Mouse (Mus musculus): ENCODE measurements at regions not wholly inside any gene's neighbourhood (a gene's known extent, or its start where the extent isn't known, plus 50 kb on each side); places are given as distances from the start of the nearest gene placed in this dataset.

DNA sequence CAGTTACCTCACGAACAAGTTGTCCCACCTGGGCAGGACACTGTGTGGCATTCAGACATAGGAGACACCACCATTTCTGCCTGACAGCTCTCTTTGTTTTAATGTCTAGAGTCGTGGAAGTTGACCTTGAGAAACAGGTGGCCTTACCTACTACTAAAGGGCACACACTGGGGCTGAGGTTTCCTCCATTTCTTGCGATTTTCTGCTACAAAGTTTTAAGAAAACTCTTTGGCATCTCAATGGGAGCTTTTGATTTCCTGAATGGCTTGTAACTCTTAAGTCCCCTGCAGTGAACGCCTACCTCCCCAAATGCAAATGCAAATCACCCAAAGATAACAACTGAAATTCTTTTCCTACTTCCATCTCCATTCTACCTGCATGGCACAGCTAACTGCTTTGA, 273.4 kb upstream of the Bmp2 start:
- no peaks in the 10 kb centered on the region for H3K27me3 ChIP-seq (ENCODE audit: control insufficient read depth, insufficient read depth, low read length)
- H3K27ac ChIP-seq (ENCODE audit: low read depth, low read length), result no peak overlapping the region
- no peak overlapping the region for H3K4me3 ChIP-seq (ENCODE audit: low read depth, low read length)
- no peak overlapping the region for H3K9ac ChIP-seq (ENCODE audit: low read depth, low read length)
- ATAC-seq (replicated peaks; ENCODE audit: insufficient number of reproducible peaks, low FRiP score, low TSS enrichment), result no peak
- no peak overlapping the region for H3K4me2 ChIP-seq
- H3K36me3 ChIP-seq (ENCODE audit: control insufficient read depth, insufficient read depth, low read length), result no peaks in the 10 kb centered on the region
- H3K9me3 ChIP-seq (replicated peaks; ENCODE audit: control insufficient read depth, low read length), result no peaks in the 10 kb centered on the region
- 0 out of 2 replicates have a peak, but pooled peaks cover 8% of the 10 kb centered on the region for H3K4me1 ChIP-seq (ENCODE audit: control insufficient read depth, insufficient read depth, low read length)
- WGBS (ENCODE audit: insufficient replicate concordance), result 53% methylated on average over 4 of the region's 4 CpGs

DNA sequence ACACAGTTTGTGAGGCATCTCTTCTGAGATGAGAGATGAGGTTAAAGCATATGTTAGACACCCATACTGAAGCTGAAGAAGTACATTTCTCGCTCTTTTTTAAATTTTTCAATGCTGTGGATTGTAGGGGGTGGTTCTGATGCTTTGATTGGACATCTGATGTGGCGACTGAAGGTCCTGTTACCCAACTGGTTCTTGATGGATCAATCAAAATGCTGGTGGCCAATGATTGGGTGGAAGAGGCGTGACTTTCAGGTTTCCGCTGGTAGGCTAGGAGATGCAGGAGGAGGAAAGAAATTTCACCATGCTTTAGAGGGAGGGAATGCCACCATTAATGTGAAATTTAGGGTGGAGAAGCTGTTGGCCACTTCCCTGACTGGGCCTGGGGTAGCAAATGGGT, 272.7 kb upstream of the Bmp2 start:
- no peak for ATAC-seq (replicated peaks; ENCODE audit: insufficient number of reproducible peaks, low FRiP score, low TSS enrichment)

DNA sequence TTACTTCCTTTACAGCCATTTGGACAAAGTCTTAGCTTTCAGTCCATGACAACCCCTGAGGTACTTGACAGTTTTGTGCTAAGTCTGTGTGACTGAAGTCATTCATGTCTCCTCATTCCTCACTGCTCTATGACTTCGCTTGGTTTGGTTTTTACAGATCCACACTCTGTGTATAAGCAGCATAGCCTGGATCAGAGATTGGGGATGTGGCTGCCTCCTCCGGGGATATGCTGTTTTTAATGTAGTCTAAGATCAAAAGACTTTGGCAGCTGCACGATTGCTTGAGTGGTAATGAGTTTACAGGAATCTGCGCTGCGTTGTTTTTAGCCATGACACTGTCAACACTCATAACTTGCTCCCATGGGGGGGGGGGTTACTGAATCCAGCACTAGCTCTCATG, 269.3 kb upstream of the Bmp2 start:
- 63% methylated on average over 5 of the region's 5 CpGs for WGBS (ENCODE audit: insufficient replicate concordance)
- Histone ChIP-seq H3K4me2 (no peak overlapping the region), H3K4me3 (ENCODE audit: low read depth, low read length) (no peak overlapping the region), H3K36me3 (ENCODE audit: control insufficient read depth, insufficient read depth, low read length) (no peaks in the 10 kb centered on the region), H3K4me1 (ENCODE audit: control insufficient read depth, insufficient read depth, low read length) (no peaks in the 10 kb centered on the region), H3K27ac (ENCODE audit: low read depth, low read length) (no peak overlapping the region), H3K9me3 (replicated peaks; ENCODE audit: control insufficient read depth, low read length) (no peaks in the 10 kb centered on the region), H3K9ac (ENCODE audit: low read depth, low read length) (no peak overlapping the region), H3K27me3 (ENCODE audit: control insufficient read depth, insufficient read depth, low read length) (no peaks in the 10 kb centered on the region)
- no peak for ATAC-seq (replicated peaks; ENCODE audit: insufficient number of reproducible peaks, low FRiP score, low TSS enrichment)

More for the DNA sequence above, 272.7 kb upstream of the Bmp2 start:
- H3K27ac ChIP-seq (ENCODE audit: low read depth, low read length), result no peak overlapping the region
- no peaks in the 10 kb centered on the region for H3K36me3 ChIP-seq (ENCODE audit: control insufficient read depth, insufficient read depth, low read length)
- H3K4me3 ChIP-seq (ENCODE audit: low read depth, low read length), result no peak overlapping the region
- H3K9me3 ChIP-seq (replicated peaks; ENCODE audit: control insufficient read depth, low read length), result no peaks in the 10 kb centered on the region
- 0 out of 2 replicates have a peak, but pooled peaks cover 3% of the 10 kb centered on the region for H3K4me1 ChIP-seq (ENCODE audit: control insufficient read depth, insufficient read depth, low read length)
- 84% methylated on average over 4 of the region's 4 CpGs for WGBS (ENCODE audit: insufficient replicate concordance)
- H3K27me3 ChIP-seq (ENCODE audit: control insufficient read depth, insufficient read depth, low read length), result no peaks in the 10 kb centered on the region
- no peak overlapping the region for H3K4me2 ChIP-seq
- no peak overlapping the region for H3K9ac ChIP-seq (ENCODE audit: low read depth, low read length)

DNA sequence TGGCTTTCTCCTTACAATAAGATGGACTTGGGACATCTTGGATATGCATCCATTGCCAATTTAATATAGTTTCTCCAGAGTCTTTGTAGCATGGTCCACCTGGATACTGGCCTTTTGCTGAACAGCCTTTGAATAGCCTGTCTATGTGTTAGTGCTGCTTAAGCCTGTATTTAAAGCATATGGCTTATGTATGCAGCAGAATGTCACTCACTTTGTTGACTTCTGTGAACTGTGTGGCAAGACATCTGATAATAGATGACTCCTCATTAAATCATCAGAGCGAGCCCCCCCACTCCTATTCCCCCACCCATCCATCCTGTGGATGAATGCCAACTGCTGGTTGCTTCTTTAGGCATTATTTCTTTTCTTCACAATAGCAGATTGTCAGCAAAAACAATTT, 268.2 kb upstream of the Bmp2 start:
- Histone ChIP-seq H3K9me3 (replicated peaks; ENCODE audit: control insufficient read depth, low read length) (no peaks in the 10 kb centered on the region), H3K4me2 (no peak overlapping the region), H3K27me3 (ENCODE audit: control insufficient read depth, insufficient read depth, low read length) (no peaks in the 10 kb centered on the region), H3K27ac (ENCODE audit: low read depth, low read length) (no peak overlapping the region), H3K4me1 (ENCODE audit: control insufficient read depth, insufficient read depth, low read length) (no peaks in the 10 kb centered on the region), H3K9ac (ENCODE audit: low read depth, low read length) (no peak overlapping the region), H3K4me3 (ENCODE audit: low read depth, low read length) (no peak overlapping the region), H3K36me3 (ENCODE audit: control insufficient read depth, insufficient read depth, low read length) (no peaks in the 10 kb centered on the region)
- WGBS (ENCODE audit: insufficient replicate concordance), result 56% methylated on average over 1 of the region's 1 CpGs
- ATAC-seq (replicated peaks; ENCODE audit: insufficient number of reproducible peaks, low FRiP score, low TSS enrichment), result no peak

DNA sequence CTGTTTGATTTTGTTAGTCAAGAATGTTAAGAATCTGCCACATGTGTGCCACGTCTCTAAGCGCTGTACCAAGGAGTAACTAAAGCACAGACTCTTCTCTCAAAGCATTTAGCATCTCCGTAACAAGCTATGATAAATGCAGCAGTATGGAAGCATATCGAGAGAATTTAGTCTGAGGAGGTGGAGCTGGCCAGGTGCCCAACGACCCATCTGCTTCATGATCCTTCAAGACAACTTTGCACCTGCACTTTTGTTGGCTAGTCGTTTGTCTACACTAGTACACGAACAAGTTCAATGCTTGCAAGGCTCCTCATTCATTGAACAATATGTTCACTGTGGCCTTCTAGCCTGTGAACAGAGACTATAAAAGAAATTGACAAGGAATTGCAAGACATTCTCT, 257.8 kb upstream of the Bmp2 start:
- Histone ChIP-seq H3K36me3 (ENCODE audit: control insufficient read depth, insufficient read depth, low read length) (no peaks in the 10 kb centered on the region), H3K27ac (ENCODE audit: low read depth, low read length) (no peak overlapping the region), H3K4me3 (ENCODE audit: low read depth, low read length) (no peak overlapping the region), H3K4me2 (no peak overlapping the region), H3K4me1 (ENCODE audit: control insufficient read depth, insufficient read depth, low read length) (no peaks in the 10 kb centered on the region), H3K27me3 (ENCODE audit: control insufficient read depth, insufficient read depth, low read length) (no peaks in the 10 kb centered on the region), H3K9me3 (replicated peaks; ENCODE audit: control insufficient read depth, low read length) (no peaks in the 10 kb centered on the region), H3K9ac (ENCODE audit: low read depth, low read length) (no peak overlapping the region)
- ATAC-seq (replicated peaks; ENCODE audit: insufficient number of reproducible peaks, low FRiP score, low TSS enrichment), result no peak
- WGBS (ENCODE audit: insufficient replicate concordance), result 80% methylated on average over 7 of the region's 7 CpGs

DNA sequence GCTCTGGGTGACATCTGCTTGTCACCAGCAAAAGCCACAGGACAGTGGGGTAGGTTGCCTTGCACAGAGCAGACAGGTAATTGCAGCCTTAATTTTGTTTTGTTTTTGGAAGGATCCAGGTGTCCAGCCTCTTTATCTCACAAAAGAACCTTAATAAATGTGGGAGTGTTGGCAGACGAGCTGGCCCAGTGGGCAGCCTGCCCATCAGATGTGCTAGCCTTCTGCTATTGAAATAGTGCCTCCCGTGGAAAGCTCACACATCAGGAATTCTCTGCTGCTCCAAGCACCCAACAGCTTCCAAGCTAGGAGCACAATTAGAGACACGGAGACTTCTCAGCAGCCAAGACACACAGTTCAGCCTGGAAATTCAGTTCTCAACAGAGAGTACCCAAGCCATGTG, 246.0 kb upstream of the Bmp2 start:
- Histone ChIP-seq H3K36me3 (ENCODE audit: control insufficient read depth, insufficient read depth, low read length) (no peaks in the 10 kb centered on the region), H3K27ac (ENCODE audit: low read depth, low read length) (no peak overlapping the region), H3K9me3 (replicated peaks; ENCODE audit: control insufficient read depth, low read length) (no peaks in the 10 kb centered on the region), H3K4me3 (ENCODE audit: low read depth, low read length) (no peak overlapping the region), H3K27me3 (ENCODE audit: control insufficient read depth, insufficient read depth, low read length) (no peaks in the 10 kb centered on the region), H3K9ac (ENCODE audit: low read depth, low read length) (no peak overlapping the region), H3K4me1 (ENCODE audit: control insufficient read depth, insufficient read depth, low read length) (0 out of 2 replicates have a peak, but pooled peaks cover 3% of the 10 kb centered on the region), H3K4me2 (no peak overlapping the region)
- ATAC-seq (replicated peaks; ENCODE audit: insufficient number of reproducible peaks, low FRiP score, low TSS enrichment), result no peak
- 43% methylated on average over 3 of the region's 3 CpGs for WGBS (ENCODE audit: insufficient replicate concordance)

DNA sequence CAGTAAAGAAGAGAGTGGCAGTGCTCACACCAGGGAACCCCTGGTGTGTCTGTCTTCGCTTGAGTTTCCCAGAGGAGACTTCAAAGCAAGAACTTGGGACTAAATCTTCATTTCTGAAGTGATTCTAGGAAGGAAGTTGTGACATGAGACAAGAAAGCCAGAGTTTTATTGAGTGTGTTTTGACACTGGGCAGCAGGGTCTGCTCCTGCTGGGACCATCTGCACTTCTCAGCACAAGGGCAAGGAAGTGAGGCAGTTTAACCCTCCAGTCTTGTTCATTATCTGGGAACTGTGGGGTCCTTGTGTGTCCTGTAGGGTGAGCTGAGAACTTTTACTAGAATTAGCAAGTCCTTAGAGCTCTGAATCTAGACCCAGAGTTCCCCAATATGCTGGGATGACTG, 241.0 kb upstream of the Bmp2 start:
- no peak overlapping the region for H3K4me2 ChIP-seq
- no peaks in the 10 kb centered on the region for H3K9me3 ChIP-seq (replicated peaks; ENCODE audit: control insufficient read depth, low read length)
- H3K4me3 ChIP-seq (ENCODE audit: low read depth, low read length), result no peak overlapping the region
- no peak for ATAC-seq (replicated peaks; ENCODE audit: insufficient number of reproducible peaks, low FRiP score, low TSS enrichment)
- WGBS (ENCODE audit: insufficient replicate concordance), result 42% methylated on average over 1 of the region's 1 CpGs
- no peak overlapping the region for H3K9ac ChIP-seq (ENCODE audit: low read depth, low read length)
- H3K27ac ChIP-seq (ENCODE audit: low read depth, low read length), result no peak overlapping the region
- H3K36me3 ChIP-seq (ENCODE audit: control insufficient read depth, insufficient read depth, low read length), result no peaks in the 10 kb centered on the region
- H3K27me3 ChIP-seq (ENCODE audit: control insufficient read depth, insufficient read depth, low read length), result no peaks in the 10 kb centered on the region
- peaks cover 3% of the 10 kb centered on the region; the same call in 1 of the 2 replicates for H3K4me1 ChIP-seq (ENCODE audit: control insufficient read depth, insufficient read depth, low read length)

DNA sequence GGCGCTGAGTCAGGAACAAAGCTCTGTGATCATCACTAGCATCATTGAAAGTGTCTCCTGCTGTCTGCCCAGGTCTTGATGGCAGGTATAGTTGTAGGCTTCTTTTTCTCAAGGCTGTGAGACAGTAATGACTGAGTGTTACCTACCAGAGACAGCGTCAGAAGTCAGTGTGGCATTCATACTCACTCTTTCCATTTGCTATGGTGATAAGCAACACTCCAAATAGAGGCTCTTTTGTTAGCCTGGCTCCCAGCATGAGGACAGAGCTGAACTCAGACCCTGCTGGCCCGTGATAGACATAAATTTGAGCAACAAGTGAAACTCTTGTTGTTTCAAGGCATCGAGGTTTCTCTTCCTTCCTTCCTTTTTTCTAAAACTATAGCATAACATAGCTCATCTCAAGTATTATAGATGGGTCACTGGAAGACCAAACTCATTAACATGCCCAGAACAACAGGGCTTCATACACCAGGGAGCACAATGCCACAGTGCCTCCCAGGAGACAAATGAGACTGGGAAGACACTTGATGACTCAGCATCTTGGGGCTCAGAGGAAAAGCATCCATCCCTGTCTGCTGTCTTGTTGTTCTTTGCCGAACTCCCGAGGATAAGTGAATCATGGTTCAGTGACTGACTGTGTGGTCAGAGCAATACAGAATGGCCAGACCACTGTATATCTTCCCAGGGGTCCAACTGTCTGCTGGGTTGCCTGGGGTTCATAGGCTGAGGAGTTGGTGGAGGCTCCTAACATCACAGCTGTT, 225.5 kb upstream of the Bmp2 start:
- no peak overlapping the region for H3K4me2 ChIP-seq
- 0 out of 2 replicates have a peak overlapping the region, but pooled peaks have one; percentile 15 for H3K27ac ChIP-seq (ENCODE audit: low read depth, low read length)
- no peaks in the 10 kb centered on the region for H3K36me3 ChIP-seq (ENCODE audit: control insufficient read depth, insufficient read depth, low read length)
- no peak for ATAC-seq (replicated peaks; ENCODE audit: insufficient number of reproducible peaks, low FRiP score, low TSS enrichment)
- no peaks in the 10 kb centered on the region for H3K27me3 ChIP-seq (ENCODE audit: control insufficient read depth, insufficient read depth, low read length)
- H3K4me3 ChIP-seq (ENCODE audit: low read depth, low read length), result no peak overlapping the region
- no peak overlapping the region for H3K9ac ChIP-seq (ENCODE audit: low read depth, low read length)
- no peaks in the 10 kb centered on the region for H3K9me3 ChIP-seq (replicated peaks; ENCODE audit: control insufficient read depth, low read length)
- H3K4me1 ChIP-seq (ENCODE audit: control insufficient read depth, insufficient read depth, low read length), result peaks cover 14% of the 10 kb centered on the region
- 47% methylated on average over 6 of the region's 6 CpGs for WGBS (ENCODE audit: insufficient replicate concordance)

DNA sequence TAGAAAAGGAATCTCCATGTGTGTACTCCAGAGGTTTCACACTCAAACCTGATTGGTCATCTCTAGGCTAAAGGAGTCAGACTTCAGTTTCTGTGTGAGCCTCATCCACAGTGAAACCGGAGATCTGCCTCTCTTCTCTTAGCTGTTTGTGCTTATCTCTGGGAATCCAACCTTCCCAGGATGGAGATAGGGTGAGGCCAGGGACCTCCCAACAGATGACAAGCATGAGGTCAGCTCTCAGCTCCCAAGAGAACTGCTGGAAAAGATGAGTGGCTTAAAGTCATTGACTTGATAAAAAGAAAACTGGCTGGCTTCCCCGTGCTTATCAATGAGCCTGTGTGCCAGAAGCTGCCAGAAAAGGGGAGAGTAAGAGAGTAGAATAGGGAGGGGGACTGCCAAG, 224.3 kb upstream of the Bmp2 start:
- ATAC-seq (replicated peaks; ENCODE audit: insufficient number of reproducible peaks, low FRiP score, low TSS enrichment), result no peak
- no peaks in the 10 kb centered on the region for H3K27me3 ChIP-seq (ENCODE audit: control insufficient read depth, insufficient read depth, low read length)

More for the DNA sequence above, 224.3 kb upstream of the Bmp2 start:
- Histone ChIP-seq H3K4me3 (ENCODE audit: low read depth, low read length) (no peak overlapping the region), H3K36me3 (ENCODE audit: control insufficient read depth, insufficient read depth, low read length) (no peaks in the 10 kb centered on the region), H3K9ac (ENCODE audit: low read depth, low read length) (no peak overlapping the region), H3K9me3 (replicated peaks; ENCODE audit: control insufficient read depth, low read length) (no peaks in the 10 kb centered on the region), H3K27ac (ENCODE audit: low read depth, low read length) (no peak overlapping the region), H3K4me1 (ENCODE audit: control insufficient read depth, insufficient read depth, low read length) (peaks cover 14% of the 10 kb centered on the region), H3K4me2 (no peak overlapping the region)
- WGBS (ENCODE audit: insufficient replicate concordance), result 11% methylated on average over 2 of the region's 2 CpGs

Measured in heart, embryonic 11.5 days (tissue).